Mouse (Mus musculus): ENCODE results near the gene Bzw2. TPM values are rescaled to one million over a fixed set of nuclear protein-coding genes. Genes with fewer than 3 reads are reported as not detected.

The Bzw2 gene
- polyA plus RNA-seq, 1 experiment from 2014 or later = 122 TPM

- Histone ChIP-seq H3K4me1 (replicated peaks; ENCODE audit: control insufficient read depth, insufficient read depth) (no peaks in the 10 kb centered on the region), H3K9ac (ENCODE audit: low read length) (no peak overlapping the region), H3K36me3 (ENCODE audit: control insufficient read depth, insufficient read depth, low read length) (no peaks in the 10 kb centered on the region), H3K27me3 (ENCODE audit: control insufficient read depth, insufficient read depth, low read length) (no peaks in the 10 kb centered on the region), H3K9me3 (ENCODE audit: control insufficient read depth, low read length) (no peaks in the 10 kb centered on the region), H3K27ac (replicated peaks) (no peak overlapping the region), H3K4me3 (ENCODE audit: low read depth, low read length) (no peak overlapping the region), H3K4me2 (replicated peaks; ENCODE audit: low read depth) (no peak overlapping the region)
- no peak for TF ChIP-seq CTCF (IDR thresholded peaks at IDR 0.05; ENCODE audit: low read depth)
- ATAC-seq (ENCODE audit: low FRiP score, low TSS enrichment) = no peak
- 57% methylated on average over 2 of the region's 2 CpGs for WGBS
- DNase-seq (ENCODE audit: low spot score) = no peak
These were observed 100.2 kb downstream of the Bzw2 start for GRCm38 (mm10) chr12:36057699-36058098.

- H3K9ac ChIP-seq (ENCODE audit: low read length) = no peak overlapping the region
- no peaks in the 10 kb centered on the region for H3K9me3 ChIP-seq (ENCODE audit: control insufficient read depth, low read length)
- H3K27me3 ChIP-seq (ENCODE audit: control insufficient read depth, insufficient read depth, low read length) = no peaks in the 10 kb centered on the region
- DNase-seq (ENCODE audit: low spot score) (no peak), ATAC-seq (ENCODE audit: low FRiP score, low TSS enrichment) (no peak)
- H3K27ac ChIP-seq (replicated peaks) = no peak overlapping the region
- no peaks in the 10 kb centered on the region for H3K36me3 ChIP-seq (ENCODE audit: control insufficient read depth, insufficient read depth, low read length)
- TF ChIP-seq CTCF (IDR thresholded peaks at IDR 0.05; ENCODE audit: low read depth) = no peak
- no peak for TF ChIP-seq EP300 (optimal IDR thresholded peaks at IDR 0.05)
- H3K4me2 ChIP-seq (replicated peaks; ENCODE audit: low read depth) = no peak overlapping the region
- 79% methylated on average over 1 of the region's 1 CpGs for WGBS
- no peaks in the 10 kb centered on the region for H3K4me1 ChIP-seq (replicated peaks; ENCODE audit: control insufficient read depth, insufficient read depth)
- H3K4me3 ChIP-seq (ENCODE audit: low read depth, low read length) = no peak overlapping the region
These were observed 107.6 kb downstream of the Bzw2 start for GRCm38 (mm10) chr12:36050276-36050675.

GRCm38 (mm10) chr12:36047593-36047992, 110.3 kb downstream of the Bzw2 start:
- H3K9me3 ChIP-seq (ENCODE audit: control insufficient read depth, low read length) = no peaks in the 10 kb centered on the region
- H3K4me3 ChIP-seq (ENCODE audit: low read depth, low read length) = no peak overlapping the region
- H3K9ac ChIP-seq (ENCODE audit: low read length) = no peak overlapping the region
- TF ChIP-seq CTCF (IDR thresholded peaks at IDR 0.05; ENCODE audit: low read depth) (no peak), EP300 (optimal IDR thresholded peaks at IDR 0.05) (no peak)
- DNase-seq (ENCODE audit: low spot score) (no peak), ATAC-seq (ENCODE audit: low FRiP score, low TSS enrichment) (no peak)
- H3K4me2 ChIP-seq (replicated peaks; ENCODE audit: low read depth) = no peak overlapping the region
- H3K27ac ChIP-seq (replicated peaks) = no peak overlapping the region
- no peaks in the 10 kb centered on the region for H3K36me3 ChIP-seq (ENCODE audit: control insufficient read depth, insufficient read depth, low read length)
- no peaks in the 10 kb centered on the region for H3K4me1 ChIP-seq (replicated peaks; ENCODE audit: control insufficient read depth, insufficient read depth)
- H3K27me3 ChIP-seq (ENCODE audit: control insufficient read depth, insufficient read depth, low read length) = no peaks in the 10 kb centered on the region
- 55% methylated on average over 2 of the region's 2 CpGs for WGBS

GRCm38 (mm10) chr12:36046196-36046595, 111.7 kb downstream of the Bzw2 start:
- TF ChIP-seq EP300 (optimal IDR thresholded peaks at IDR 0.05) = no peak
- TF ChIP-seq CTCF (IDR thresholded peaks at IDR 0.05; ENCODE audit: low read depth) = no peak
- DNase-seq (ENCODE audit: low spot score) = no peak
- Histone ChIP-seq H3K27ac (replicated peaks) (no peak overlapping the region), H3K4me1 (replicated peaks; ENCODE audit: control insufficient read depth, insufficient read depth) (no peaks in the 10 kb centered on the region), H3K9me3 (ENCODE audit: control insufficient read depth, low read length) (no peaks in the 10 kb centered on the region), H3K36me3 (ENCODE audit: control insufficient read depth, insufficient read depth, low read length) (no peaks in the 10 kb centered on the region), H3K27me3 (ENCODE audit: control insufficient read depth, insufficient read depth, low read length) (no peaks in the 10 kb centered on the region), H3K9ac (ENCODE audit: low read length) (no peak overlapping the region), H3K4me2 (replicated peaks; ENCODE audit: low read depth) (no peak overlapping the region), H3K4me3 (ENCODE audit: low read depth, low read length) (no peak overlapping the region)
- 26% methylated on average over 5 of the region's 5 CpGs for WGBS
- no peak for ATAC-seq (ENCODE audit: low FRiP score, low TSS enrichment)

- no peaks in the 10 kb centered on the region for H3K36me3 ChIP-seq (ENCODE audit: control insufficient read depth, insufficient read depth, low read length)
- DNase-seq (ENCODE audit: low spot score) (no peak), ATAC-seq (ENCODE audit: low FRiP score, low TSS enrichment) (no peak)
- no peaks in the 10 kb centered on the region for H3K9me3 ChIP-seq (ENCODE audit: control insufficient read depth, low read length)
- TF ChIP-seq CTCF (IDR thresholded peaks at IDR 0.05; ENCODE audit: low read depth) = no peak
- TF ChIP-seq EP300 (optimal IDR thresholded peaks at IDR 0.05) = no peak
- H3K27ac ChIP-seq (replicated peaks) = no peak overlapping the region
- H3K4me2 ChIP-seq (replicated peaks; ENCODE audit: low read depth) = no peak overlapping the region
- no peak overlapping the region for H3K4me3 ChIP-seq (ENCODE audit: low read depth, low read length)
- WGBS = 86% methylated on average over 2 of the region's 2 CpGs
- H3K9ac ChIP-seq (ENCODE audit: low read length) = no peak overlapping the region
- no peaks in the 10 kb centered on the region for H3K4me1 ChIP-seq (replicated peaks; ENCODE audit: control insufficient read depth, insufficient read depth)
- H3K27me3 ChIP-seq (ENCODE audit: control insufficient read depth, insufficient read depth, low read length) = no peaks in the 10 kb centered on the region
These were observed 113.2 kb downstream of the Bzw2 start for GRCm38 (mm10) chr12:36044691-36045090.

- ATAC-seq (ENCODE audit: low FRiP score, low TSS enrichment) (peak; percentile 95), DNase-seq (ENCODE audit: low spot score) (peak; percentile 94)
- H3K27ac ChIP-seq (replicated peaks) = peak within 1 kb of the TSS; percentile 82
- H3K9me3 ChIP-seq (ENCODE audit: control insufficient read depth, low read length) = no peaks in the 10 kb centered on the region
- no peaks in the 10 kb centered on the region for H3K36me3 ChIP-seq (ENCODE audit: control insufficient read depth, insufficient read depth, low read length)
- H3K4me2 ChIP-seq (replicated peaks; ENCODE audit: low read depth) = peak within 1 kb of the TSS; percentile 100
- peak within 1 kb of the TSS; percentile 81 for H3K9ac ChIP-seq (ENCODE audit: low read length)
- no peaks in the 10 kb centered on the region for H3K27me3 ChIP-seq (ENCODE audit: control insufficient read depth, insufficient read depth, low read length)
- under 1% methylated on average over 33 of the region's 35 CpGs for WGBS
- TF ChIP-seq EP300 (optimal IDR thresholded peaks at IDR 0.05) = no peak
- peak; percentile 33; the same call in 1 of the 2 replicates for TF ChIP-seq CTCF (IDR thresholded peaks at IDR 0.05; ENCODE audit: low read depth)
- H3K4me3 ChIP-seq (ENCODE audit: low read depth, low read length) = peak within 1 kb of the TSS; percentile 85
- no peaks in the 10 kb centered on the region for H3K4me1 ChIP-seq (replicated peaks; ENCODE audit: control insufficient read depth, insufficient read depth)
These were observed 115.5 kb downstream of the Bzw2 start, which contains the start of gene Tspan13 for GRCm38 (mm10) chr12:36042348-36042778. Gene Tspan13, minus strand, starts transcription at chr12:36042500.

Other genes with a start within 250 kb of the Bzw2 start
- gene Agr3, start 232.5 kb downstream of the Bzw2 start, polyA plus RNA-seq (2015; fragmentation: Nextera tagmentation; extraction: Ambion mirVana) = 0.97 and 1.2 TPM in 2 replicates
- gene Agr2, start 165.2 kb downstream of the Bzw2 start, polyA plus RNA-seq (2015; fragmentation: Nextera tagmentation; extraction: Ambion mirVana) = 1,362 and 1,533 TPM in 2 replicates
- gene Tspan13, start 115.6 kb downstream of the Bzw2 start, polyA plus RNA-seq (2015; fragmentation: Nextera tagmentation; extraction: Ambion mirVana) = 121 and 129 TPM in 2 replicates
- gene Ankmy2, start 966 bp downstream of the Bzw2 start, polyA plus RNA-seq (2015; fragmentation: Nextera tagmentation; extraction: Ambion mirVana) = 27.4 and 29.6 TPM in 2 replicates
- gene Lrrc72, start 95.3 kb upstream of the Bzw2 start, polyA plus RNA-seq (2015; fragmentation: Nextera tagmentation; extraction: Ambion mirVana) = not detected in 2 replicates
- gene Sostdc1, start 156.1 kb upstream of the Bzw2 start, polyA plus RNA-seq (2015; fragmentation: Nextera tagmentation; extraction: Ambion mirVana) = 3.2 and 4.5 TPM in 2 replicates
- 4.1 and 4.8 TPM in 2 replicates for gene Ispd, start 223.4 kb upstream of the Bzw2 start, polyA plus RNA-seq (2015; fragmentation: Nextera tagmentation; extraction: Ambion mirVana)
- 3.1 and 3.7 TPM in 2 replicates for gene D630036H23Rik, start 224.1 kb upstream of the Bzw2 start, polyA plus RNA-seq (2015; fragmentation: Nextera tagmentation; extraction: Ambion mirVana)